Mouse (Mus musculus) cortical plate, adult 2 months (tissue): ENCODE measurements around the gene Ephb2.

Source experiments
- CTCF ChIP-seq: fragments of 200-500 bp; IDR thresholded peaks from 2 replicates; pipeline ENCODE4 v1.5.1; 2011; ENCODE audit warnings: mild to moderate bottlenecking, control low read depth, low read length; ENCODE audit not compliant: insufficient read depth; ENCODE audit errors: extremely low read depth
- POLR2A ChIP-seq: fragments of 200-500 bp; IDR thresholded peaks from 2 replicates; pipeline ENCODE4 v1.6.1; 2011; ENCODE audit warnings: mild to moderate bottlenecking, low read length, control low read depth; ENCODE audit not compliant: insufficient read depth; ENCODE audit errors: extremely low read depth

DNA sequence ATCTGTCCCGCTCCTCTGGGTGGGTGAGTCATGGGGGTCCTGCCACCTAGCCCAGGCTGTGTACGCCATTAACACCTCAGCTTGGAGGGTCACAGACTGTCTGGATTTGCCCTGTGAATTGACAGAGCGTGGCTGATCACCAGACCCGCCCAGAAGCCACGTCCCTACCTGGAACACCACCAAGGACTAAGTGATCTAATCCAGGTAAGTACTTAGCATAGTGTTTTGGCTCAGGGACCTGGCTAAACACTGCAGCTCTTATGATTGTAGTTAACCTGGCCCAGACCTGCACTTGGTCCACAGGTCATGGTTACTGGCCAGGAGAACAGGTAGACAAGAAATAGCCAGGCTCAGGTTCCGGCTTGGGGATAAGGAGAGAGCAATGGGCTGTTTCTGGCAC, 31.4 kb downstream of the Ephb2 start:
- TF ChIP-seq CTCF (no peak), POLR2A (no peak)
